Mouse (Mus musculus): ENCODE data around the gene Fstl4. TPM values are rescaled to one million over a fixed set of nuclear protein-coding genes. Genes with fewer than 3 reads are reported as not detected.

The Fstl4 gene
- total RNA-seq, 2 experiments from 2014 or later: 15.6 to 16.2 TPM

DNA sequence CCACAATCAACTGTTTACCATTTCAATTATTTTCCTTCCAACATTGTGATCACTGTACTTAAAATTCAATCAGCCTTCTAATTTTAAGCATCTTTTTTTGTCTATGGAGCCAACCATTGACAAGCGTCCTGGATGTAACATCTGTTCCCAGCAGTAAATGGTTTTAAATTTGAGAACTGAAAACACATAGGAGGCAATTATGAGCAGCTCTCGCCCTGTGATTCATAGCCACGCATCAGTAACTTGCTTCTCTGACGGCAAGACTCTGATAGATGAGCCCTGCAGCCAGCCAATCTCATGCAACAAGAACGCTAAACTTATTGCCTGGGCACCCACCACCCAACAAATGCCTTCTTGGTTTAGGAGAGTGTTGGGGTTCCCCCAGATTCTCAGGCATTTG lies 467.4 kb downstream of the Fstl4 start:
- no peak for DNase-seq (ENCODE audit: extremely low spot score in 1 of 2, low spot score in 2 of 2)
- intact Hi-C loops (cut with DNase I): no loop called here

DNA sequence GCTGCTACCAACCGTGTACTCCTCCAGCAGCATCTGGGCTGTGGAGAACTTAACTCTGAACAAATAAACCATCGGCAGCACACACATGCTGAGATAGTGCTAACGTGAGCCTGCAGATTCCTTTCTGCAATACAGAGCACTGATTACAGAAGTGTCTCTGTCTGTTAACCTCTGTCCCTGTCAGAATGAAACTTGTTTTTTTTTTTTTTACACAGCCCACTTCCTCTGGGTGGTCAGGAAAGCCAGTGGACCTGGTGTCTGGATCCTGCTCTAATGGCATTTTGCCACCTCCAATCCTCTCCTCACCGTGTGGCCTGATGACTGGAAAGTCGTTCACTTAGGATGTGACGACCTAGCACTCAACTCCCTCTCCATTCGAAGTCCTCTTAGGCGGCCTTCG lies 469.2 kb downstream of the Fstl4 start:
- intact Hi-C loops (cut with DNase I): no loop called here
- DNase-seq (ENCODE audit: extremely low spot score in 1 of 2, low spot score in 2 of 2): no peak

Data from left cerebral cortex, postnatal 10 days (tissue).